9 mouse cellular contexts compared by ENCODE assay signal in genomic region chr7:17155634-17156033, GRCm38 (mm10). TPM values are rescaled to one million over a fixed set of nuclear protein-coding genes. Genes with fewer than 3 reads are reported as not detected.
DNase-seq lines count a peak whose midpoint lies in the region; ATAC-seq lines count a peak whose summit lies in the region.
"Had no signal": no experiment of that assay in that cellular context is flagged by ENCODE, and none has a peak within 500 bp of the region (broad histone marks: within the 10 kb centered on the region; RNA-seq: fewer than 3 reads in every experiment).

No protein-coding gene starts in this region.

- 39% methylated on average over 2 of the region's 2 CpGs for WGBS in forebrain, embryonic 16.5 days

- no peaks in the 10 kb centered on the region for H3K9me3 ChIP-seq in forebrain, embryonic 16.5 days (ENCODE audit: control insufficient read depth, low read length)
- H3K9me3 ChIP-seq: heart, embryonic 15.5 days had no signal

- no peak overlapping the region for H3K9ac ChIP-seq in forebrain, embryonic 16.5 days (replicated peaks; ENCODE audit: low read depth, low read length)
- H3K9ac ChIP-seq: heart, embryonic 15.5 days had no signal

- DNase-seq in gastrocnemius, adult 18-20 months (ENCODE audit: low spot score): peak; percentile 7
- DNase-seq in gastrocnemius, postnatal 4 days (ENCODE audit: low spot score in 2 of 2): no peak
- DNase-seq in right cerebral cortex, adult 18-20 months: peak; percentile 15
- DNase-seq in right cerebral cortex, postnatal 25 days: no peak
- peak; percentile 17 for DNase-seq in c-Kit-positive CD71-negative TER-119-negative erythroid progenitor cells, embryonic 14.5 days (ENCODE audit: low read depth)
- DNase-seq in heart, postnatal 14 days: peak; percentile 11 to 62
- peak; percentile 9 to 24 for DNase-seq in natural killer cell, adult 2 months (ENCODE audit: low spot score in 2 of 2)

- no peaks in the 10 kb centered on the region for H3K27me3 ChIP-seq in forebrain, embryonic 16.5 days (replicated peaks; ENCODE audit: control insufficient read depth, insufficient read depth, low read length)
- H3K27me3 ChIP-seq: heart, embryonic 15.5 days had no signal

- no peaks in the 10 kb centered on the region for H3K4me1 ChIP-seq in forebrain, embryonic 16.5 days (replicated peaks; ENCODE audit: control insufficient read depth, insufficient read depth, low read length)
- H3K4me1 ChIP-seq: heart, embryonic 15.5 days had no signal

- no peaks in the 10 kb centered on the region for H3K36me3 ChIP-seq in forebrain, embryonic 16.5 days (ENCODE audit: control insufficient read depth, insufficient read depth)
- H3K36me3 ChIP-seq: heart, embryonic 15.5 days had no signal

- H3K27ac ChIP-seq in forebrain, embryonic 16.5 days (ENCODE audit: low read length): no peak overlapping the region
- H3K27ac ChIP-seq: heart, embryonic 15.5 days had no signal

- no peak overlapping the region for H3K4me2 ChIP-seq in forebrain, embryonic 16.5 days (ENCODE audit: low read length)
- H3K4me2 ChIP-seq: heart, embryonic 15.5 days had no signal

- intact Hi-C loops in heart, postnatal 14 days (cut with DNase I): loop anchor here (2.0 kb wide), 1 partner anchor 1525 kb away; no protein-coding TSS in a partner anchor

- no peak overlapping the region for H3K4me3 ChIP-seq in forebrain, embryonic 16.5 days (replicated peaks; ENCODE audit: low read length)
- H3K4me3 ChIP-seq: heart, embryonic 15.5 days had no signal

- ATAC-seq in forebrain, embryonic 16.5 days: no peak

RNA-seq across cellular contexts. Expression of gene Ceacam3, which starts 5.6 kb away (rescaled TPM):
- not detected for total RNA-seq in gastrocnemius, adult 18-20 months (2021)
- total RNA-seq in gastrocnemius, postnatal 4 days (2021): not detected
- not detected for total RNA-seq in heart, postnatal 14 days (2021)
- polyA plus RNA-seq in forebrain, embryonic 16.5 days (2015; fragmentation: Nextera tagmentation; extraction: Ambion mirVana): not detected in 2 replicates
- polyA plus RNA-seq: heart, embryonic 15.5 days had no signal

RNA-seq across cellular contexts. Expression of gene Psg29, which starts 47.6 kb away (rescaled TPM):
- total RNA-seq in gastrocnemius, adult 18-20 months (2021): not detected
- total RNA-seq in gastrocnemius, postnatal 4 days (2021): not detected
- total RNA-seq in heart, postnatal 14 days (2021): not detected
- polyA plus RNA-seq in forebrain, embryonic 16.5 days (2015; fragmentation: Nextera tagmentation; extraction: Ambion mirVana): not detected in 2 replicates
- polyA plus RNA-seq: heart, embryonic 15.5 days had no signal

Comparison
In these comparisons a context has a peak if more than half of its experiments do, and no peak if none do; other contexts are left out.
1. DNase-seq: peak in gastrocnemius, adult 18-20 months (single experiment), right cerebral cortex, adult 18-20 months (single experiment), c-Kit-positive CD71-negative TER-119-negative erythroid progenitor cells, embryonic 14.5 days (single experiment), heart, postnatal 14 days (2 of 2) and natural killer cell, adult 2 months (2 of 2); none in gastrocnemius, postnatal 4 days (0 of 2) and right cerebral cortex, postnatal 25 days (single experiment).